Mouse (Mus musculus): Measurements from ENCODE around the gene Adamts10.

Gene Adamts10

DNA sequence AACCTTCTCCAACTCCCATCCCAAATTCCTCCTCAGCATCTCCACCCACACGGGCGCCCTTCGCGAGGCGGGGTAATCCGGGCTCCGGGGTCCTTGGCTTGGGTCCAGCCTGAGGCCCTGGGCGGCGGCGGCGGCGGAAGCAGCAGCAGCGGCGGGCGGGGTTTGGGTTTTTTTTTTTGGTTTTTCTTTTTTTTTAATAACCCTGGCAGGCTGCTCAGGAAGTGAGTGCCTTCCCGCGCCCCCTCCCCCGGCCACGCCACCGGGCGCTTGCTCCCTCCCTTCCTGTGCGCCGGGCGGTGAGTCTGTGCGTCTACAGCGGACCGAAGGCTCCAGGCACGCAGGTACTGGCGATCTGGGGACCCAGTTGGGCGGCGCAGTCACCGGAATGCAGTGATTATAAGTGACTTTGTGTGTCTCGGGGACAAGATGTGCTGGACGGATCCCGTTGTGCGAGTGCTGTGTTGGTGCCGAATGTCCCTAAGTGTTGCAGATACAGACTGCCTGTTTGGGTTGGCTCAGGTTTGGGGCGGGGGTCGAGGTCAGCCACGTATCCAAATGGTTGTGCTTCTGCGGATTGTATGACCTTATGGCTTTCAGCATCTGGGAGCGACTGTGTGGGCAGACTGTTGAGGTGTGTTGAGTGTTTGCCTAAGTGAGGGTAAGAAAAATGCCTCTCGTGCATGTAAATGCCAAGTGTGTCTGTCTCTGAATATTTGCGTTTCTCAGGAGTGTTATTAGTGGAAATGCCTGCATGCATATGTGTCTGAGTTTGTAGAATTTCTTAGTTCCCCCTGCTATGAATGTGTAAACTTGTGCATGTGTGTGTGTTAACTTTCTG, at the start of gene Adamts10:
Adamts10 (plus strand) TSS at position 287 of the 838 bp plus-strand sequence.
- DNase-seq (ENCODE audit: low read depth, low spot score) = peak; percentile 43

DNA sequence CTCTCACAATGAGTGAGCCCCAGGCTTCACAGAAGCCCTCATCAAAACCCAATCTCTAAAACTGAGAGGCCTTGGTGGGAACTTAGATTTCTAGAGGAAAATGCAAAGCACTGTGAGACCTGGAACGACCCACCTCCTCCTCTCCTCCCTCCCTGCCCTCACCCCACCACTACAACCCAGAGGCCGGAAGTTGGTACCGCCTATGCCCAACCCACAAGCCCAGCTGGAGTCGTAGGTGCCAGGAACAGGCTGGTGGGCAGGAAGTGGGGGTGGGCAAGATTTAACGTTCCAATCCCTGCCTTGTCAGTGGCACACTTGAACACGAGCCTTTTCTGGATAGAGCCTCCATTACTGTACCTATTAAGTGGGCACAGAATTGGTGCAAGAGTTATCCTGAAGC, 40.0 kb upstream of the Adamts10 start:
- no peak for DNase-seq (ENCODE audit: low read depth, low spot score)

DNA sequence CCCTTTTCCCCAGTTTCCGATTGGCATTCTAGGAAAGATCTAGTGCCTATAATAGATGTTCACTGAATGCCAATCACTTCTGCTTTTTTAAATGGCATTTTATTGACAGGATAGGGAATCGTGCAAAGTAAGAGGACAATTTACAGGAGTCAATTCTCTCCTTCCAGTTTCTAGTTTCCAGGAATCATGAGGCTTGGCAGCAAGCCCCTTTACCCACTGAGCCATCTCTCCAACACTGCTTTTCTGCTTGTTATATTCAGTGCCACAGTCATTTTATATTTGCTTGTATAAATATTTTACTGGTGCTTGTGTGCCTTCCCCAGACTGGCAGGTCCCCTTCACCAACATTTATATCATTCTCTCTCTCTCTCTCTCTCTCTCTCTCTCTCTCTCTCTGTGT, 36.8 kb upstream of the Adamts10 start:
- no peak for DNase-seq (ENCODE audit: low read depth, low spot score)

DNA sequence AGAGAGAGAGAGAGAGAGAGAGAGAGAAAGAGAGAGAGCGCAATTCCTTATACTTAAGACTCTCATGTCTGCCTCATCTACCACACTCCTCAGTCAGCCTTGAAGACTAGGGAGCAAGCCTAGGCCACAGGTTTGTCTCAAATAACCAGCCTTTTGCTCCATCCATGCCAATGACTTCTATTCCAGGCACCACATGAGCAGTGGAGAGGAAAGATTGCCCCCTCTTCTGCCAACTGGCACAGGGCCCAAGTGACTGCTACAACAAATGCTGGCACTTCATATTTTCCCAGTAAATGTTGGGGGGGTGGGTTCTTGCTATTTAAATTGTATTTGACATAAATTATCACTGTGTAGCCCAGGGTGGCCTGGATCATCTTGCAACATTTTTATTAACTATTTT, 36.4 kb upstream of the Adamts10 start:
- DNase-seq (ENCODE audit: low read depth, low spot score) = no peak

DNA sequence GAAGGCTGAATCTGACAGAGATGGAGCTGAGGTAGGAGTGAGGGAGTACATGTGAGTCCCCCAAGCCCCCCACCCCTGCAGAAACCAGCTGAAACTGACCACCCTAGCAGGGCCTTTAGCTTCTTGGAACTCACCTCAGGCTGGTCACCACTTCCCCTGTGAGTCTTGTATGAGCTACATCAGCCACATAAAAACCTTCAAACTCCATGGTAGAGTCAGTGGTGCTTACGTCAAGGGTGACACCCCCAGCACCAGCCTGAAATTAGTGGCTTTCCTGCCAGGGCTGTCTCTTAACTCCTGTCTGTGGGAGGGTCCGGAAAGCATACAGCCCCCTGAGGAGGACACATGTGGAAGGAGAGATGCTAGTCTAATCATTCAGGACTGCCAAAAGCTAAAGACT, 32.6 kb upstream of the Adamts10 start:
- no peak for DNase-seq (ENCODE audit: low read depth, low spot score)

DNA sequence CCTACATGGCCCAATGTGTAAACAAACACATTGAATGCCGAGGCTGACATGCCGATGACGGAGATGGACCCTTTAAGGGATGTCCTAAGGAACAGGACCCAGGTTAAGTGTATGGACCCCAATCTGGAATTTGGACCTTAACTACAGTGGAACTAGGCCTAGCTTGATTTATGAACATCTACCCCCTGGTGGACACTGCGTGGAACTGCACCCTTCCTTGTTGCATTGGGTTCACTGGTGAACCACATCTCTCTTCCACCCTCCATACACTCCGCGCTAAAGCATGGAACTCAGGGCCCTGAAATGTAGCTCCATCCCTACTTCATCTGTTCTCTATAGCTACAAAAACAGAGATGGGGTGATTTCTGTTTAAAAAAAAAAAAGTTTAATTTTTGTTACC, 30.9 kb upstream of the Adamts10 start:
- DNase-seq (ENCODE audit: low read depth, low spot score) = no peak

DNA sequence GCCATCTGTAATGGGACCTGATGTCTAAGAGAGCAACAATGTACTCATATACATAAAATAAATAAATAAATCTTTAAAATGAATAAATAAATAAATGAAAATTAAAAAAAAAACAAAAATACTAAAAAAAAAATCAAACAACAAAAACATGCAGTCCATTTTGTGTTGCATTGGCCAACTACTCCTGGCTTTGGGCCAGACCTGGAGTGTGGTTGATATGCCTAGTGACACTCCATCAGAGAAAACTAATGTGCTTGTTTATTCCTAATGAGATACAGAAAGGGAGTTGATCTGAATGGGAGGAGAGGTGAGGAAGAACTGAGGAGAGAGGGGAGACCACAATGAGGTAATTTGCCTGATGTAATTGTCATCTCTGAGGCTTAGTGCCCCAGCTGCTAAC, 29.4 kb upstream of the Adamts10 start:
- no peak for DNase-seq (ENCODE audit: low read depth, low spot score)

DNA sequence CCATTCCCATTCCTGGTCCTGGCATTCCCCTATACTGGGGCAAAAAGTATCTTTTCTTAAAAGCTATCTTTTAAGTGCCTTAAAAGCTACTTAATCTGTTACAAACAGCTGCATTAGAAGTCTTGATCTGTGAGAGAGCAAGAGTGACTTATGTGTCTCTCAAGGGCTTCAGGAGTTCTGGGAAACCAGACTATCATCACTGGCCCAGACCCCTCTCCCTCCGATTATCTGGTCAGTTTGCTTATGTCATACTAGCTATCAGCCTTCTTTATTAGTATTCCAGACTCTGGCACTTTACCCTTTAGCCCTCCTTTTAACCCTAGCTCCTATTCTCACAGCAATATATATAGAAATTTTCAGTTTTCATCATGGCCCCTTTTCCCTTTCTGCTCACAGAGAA, 25.1 kb upstream of the Adamts10 start:
- no peak for DNase-seq (ENCODE audit: low read depth, low spot score)

DNA sequence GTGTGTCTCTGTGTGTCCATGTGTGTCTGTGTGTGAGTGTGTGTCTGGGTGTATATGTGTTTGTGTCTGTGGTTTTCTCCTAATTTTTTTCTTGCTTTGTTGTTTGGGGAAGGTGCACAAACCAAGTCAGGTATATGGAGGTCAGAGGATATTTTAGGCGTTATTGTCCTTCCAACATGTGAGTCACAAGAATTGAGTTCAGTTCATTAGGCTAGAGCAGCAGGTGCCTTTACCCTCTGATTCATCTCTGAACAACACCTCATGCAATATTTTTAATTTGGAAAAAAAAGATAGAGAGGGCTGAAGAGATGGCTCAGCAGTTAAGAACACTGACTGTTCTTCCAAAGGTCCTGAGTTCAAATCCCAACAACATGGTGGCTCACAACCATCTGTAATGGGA, 15.6 kb upstream of the Adamts10 start:
- no peak for DNase-seq (ENCODE audit: low read depth, low spot score)

DNA sequence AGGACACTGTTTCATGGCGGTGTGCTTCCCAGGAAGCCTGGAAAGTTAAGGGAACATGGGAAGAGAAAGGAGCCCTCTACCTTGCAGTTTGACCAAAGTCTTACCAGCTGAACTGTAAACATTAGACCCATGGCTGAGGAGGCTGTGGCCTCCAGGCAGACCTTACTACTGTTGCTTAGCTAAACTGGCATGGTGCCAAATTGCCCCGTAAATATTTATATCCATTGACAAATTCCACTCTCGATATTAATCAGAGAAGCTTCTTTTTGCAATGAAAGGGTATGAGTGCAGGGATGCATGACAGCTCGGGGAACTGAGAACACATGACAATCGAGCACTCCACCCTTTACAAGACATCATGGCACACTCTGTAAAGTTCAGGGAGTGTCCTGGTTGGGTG, 13.8 kb upstream of the Adamts10 start:
- no peak for DNase-seq (ENCODE audit: low read depth, low spot score)

DNA sequence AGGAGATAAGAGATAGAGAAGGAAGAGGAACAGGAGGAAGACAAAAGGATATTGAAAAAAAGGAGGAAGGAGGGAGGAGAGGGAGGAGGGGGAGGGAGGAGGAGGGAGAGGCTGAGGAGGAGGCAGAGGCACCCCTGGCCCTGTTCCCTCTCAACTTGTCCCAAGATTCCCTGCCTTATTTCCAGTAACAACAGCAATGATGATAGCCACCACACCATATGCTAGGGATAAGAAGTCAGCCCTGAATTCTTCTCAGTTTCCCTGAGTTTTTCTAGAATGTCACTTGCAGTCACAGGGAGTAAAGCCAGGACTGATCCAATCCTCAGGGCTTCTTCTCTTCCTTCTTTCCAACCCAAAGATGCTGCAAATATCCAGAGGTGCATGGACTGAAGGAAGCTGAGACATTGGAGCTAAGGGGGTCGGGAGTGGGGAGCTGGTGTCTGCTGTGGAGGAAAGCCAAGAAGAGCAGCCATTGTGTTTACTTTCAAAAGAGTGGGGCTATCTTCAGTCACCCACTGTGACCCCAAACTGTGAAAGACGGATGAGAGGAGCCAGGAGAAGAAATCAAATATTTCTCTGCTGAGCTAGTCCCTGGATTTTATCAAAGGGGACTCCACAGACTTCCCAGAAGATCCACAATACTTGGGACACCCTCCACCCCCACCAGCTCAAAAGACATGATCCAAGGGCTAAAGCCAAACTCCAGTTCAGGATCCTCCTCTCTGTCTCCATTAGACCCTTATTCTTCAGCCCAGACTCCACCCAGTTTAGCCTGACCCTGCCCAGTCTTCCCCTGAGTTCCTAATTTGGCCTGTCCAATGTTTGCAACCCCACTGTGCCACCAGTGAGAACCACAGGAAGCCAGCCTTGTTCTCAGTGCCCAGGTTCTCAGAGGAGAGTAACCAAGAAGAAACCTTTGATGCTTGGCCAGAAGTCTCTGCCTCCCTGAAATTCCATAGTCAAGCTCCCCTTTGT, 11.3 kb upstream of the Adamts10 start:
- no peak for DNase-seq (ENCODE audit: low read depth, low spot score)

DNA sequence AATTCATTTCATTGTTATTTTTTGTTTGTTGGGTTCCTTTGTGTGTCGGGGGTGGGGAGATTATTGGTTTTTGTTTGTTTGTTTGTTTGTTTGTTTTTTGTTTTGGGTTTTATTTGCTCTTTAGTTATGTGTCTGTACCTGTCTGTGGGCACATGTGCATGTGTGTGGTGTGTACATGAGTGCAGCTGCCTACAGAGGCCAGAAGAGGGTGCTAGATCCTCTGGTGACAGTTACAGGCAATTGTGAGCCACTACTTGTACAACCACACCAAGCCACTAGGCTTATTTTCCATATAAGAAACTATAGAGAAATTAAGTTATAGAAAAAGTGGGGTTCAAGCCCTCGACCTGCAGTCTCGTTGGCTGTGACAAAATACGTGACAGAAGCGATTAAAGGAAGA, 10.1 kb upstream of the Adamts10 start:
- DNase-seq (ENCODE audit: low read depth, low spot score) = no peak

DNA sequence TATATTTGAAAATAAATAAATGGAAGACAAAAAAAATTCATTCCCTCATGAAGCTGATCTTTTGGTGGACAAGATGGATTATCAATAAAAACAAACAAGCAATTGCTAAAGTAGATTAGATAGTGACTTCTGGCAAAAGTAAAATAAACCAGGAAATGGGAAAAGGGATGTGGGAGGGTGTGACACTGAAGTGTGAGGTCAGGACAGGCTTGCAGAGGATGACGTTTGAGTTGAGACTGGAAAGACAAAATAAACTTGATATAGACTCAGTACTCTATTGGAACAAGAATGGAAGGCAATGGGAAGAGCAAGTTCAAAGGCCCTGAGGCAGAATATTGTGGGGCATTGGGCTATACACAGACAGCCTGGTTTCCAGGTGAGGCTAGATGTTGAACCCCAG, 3.6 kb upstream of the Adamts10 start:
- DNase-seq (ENCODE audit: low read depth, low spot score) = no peak

DNA sequence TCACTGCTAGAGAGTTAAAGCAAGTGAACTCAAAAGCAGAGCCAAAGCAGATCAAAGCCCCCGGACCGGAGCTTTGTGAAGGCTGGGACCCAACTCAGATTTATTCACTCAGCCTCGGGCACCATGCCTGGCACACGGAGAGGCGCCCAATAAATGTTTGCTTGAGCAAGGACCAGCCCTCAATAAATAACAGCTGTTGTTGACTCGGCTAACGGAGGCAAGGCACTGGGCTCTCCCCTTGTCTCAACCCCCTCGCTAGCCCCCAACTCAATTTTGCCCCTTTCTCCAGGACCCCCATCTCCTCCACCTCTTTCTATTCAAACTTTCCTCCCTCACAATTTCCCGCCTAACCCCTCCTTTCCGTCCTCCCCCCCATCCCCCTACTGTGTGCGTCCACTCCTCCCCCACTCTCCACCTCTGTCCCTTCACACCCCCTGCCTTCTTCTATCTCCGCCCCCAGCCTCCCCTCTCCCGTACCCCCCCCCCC, 530 bp upstream of the Adamts10 start:
- DNase-seq (ENCODE audit: low read depth, low spot score) = no peak

DNA sequence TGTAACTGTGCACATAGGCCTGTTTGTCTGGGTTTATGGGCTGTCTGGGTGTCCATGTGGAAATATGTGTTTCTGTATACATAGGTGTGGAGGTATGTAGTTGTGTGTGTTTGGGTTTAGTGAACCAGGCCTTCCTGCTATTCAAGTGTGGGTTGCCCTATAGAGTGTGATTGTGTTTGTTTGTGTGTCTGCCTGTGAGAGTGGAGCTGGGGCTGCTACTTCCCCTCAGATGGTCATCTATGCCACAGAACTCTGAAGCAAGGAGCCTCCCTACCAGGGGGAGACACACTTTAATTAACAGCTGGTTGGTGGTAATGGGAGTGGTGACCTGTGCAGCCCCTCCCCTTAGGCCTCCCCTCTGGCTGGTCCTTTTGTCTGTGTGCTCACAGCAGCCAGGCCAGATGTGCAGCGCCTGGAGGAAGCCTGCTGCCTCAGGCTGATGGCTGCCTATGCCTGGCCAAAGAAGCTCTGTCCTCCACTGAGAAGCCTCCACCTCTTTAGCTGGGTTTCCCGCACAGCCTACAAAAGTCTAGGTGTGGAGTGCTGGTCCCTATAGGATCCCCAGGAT, 886 bp downstream of the Adamts10 start:
- DNase-seq (ENCODE audit: low read depth, low spot score) = no peak

DNA sequence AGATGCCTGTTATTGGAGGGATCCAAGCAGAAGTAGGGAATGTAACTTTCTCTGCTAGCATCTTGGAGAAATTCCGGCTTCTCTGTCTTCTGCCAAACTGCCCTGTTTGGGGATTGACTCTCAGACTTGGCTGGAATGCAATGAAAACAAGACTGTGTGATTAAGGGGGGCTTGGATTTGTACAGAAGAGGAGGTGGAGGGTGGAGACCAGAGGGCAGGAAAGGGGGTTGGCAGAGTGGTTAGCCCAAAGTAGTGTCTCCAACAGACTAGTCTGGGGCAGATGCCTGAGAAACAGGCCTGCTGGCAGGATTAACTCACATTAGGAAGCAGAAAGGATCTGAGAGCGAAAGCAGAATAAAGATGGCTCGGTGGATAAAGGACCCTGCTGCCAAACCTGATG, 2.5 kb downstream of the Adamts10 start:
- DNase-seq (ENCODE audit: low read depth, low spot score) = no peak

DNA sequence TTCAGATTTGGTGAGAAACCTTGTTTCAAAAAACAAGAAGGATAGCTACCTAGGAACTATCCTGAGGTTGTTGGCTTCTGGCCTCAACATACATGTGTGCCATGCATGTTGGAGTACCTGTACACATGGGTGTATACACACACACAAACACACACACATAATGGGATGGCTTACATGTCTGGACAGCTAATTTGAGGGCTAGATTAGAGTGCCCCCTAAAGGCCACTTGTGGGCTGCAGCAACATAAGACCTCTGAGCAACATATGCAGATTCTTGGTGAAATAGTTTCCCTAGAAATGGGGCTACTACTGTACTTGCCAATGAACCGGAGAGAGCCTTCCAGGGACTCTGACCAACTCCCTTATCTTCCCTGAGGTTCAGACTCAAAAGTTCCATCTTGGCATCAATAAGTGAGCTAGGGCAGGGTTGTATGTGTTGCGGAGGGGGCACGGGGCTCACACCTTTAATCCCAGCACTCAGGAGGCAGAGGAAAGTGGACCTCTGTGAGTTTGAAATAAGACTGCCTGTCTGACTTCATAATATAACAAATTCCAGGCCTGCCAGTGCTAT, 15.2 kb downstream of the Adamts10 start:
- no peak for DNase-seq (ENCODE audit: low read depth, low spot score)

DNA sequence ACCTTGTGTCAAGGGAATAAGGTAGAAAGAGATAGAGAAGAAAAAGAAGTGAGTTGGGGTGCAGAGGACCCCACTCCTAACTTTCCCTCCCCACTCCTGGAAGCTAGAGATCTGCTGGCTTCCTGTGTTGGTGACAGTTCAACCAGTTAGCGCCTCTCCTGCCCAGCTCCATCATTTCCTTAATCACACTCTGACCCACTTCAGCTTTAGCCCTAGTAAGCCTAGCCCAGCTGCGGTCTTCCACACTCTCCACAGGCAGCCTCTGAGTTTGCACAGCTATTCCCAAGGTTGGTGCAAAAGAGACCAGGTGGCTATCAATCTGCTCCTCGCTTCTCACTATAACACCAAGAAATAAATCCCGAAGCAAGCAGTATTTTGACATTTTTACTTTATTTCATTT, 15.9 kb downstream of the Adamts10 start:
- DNase-seq (ENCODE audit: low read depth, low spot score) = no peak

DNA sequence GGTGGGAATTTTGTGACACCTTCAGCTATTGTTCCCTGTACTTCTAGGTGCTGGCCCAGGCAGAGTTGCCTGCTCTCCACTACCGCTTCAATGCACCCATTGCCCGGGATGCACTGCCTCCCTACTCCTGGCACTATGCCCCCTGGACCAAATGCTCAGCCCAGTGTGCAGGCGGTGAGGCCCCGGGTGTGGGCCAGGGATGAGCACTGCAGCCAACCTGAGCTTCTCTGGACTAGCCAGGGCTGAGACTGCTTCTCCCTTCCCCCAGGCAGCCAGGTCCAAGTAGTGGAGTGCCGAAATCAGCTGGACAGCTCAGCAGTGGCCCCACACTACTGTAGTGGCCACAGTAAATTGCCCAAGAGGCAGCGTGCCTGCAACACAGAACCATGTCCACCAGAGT, 25.2 kb downstream of the Adamts10 start:
- DNase-seq (ENCODE audit: low read depth, low spot score) = no peak

DNA sequence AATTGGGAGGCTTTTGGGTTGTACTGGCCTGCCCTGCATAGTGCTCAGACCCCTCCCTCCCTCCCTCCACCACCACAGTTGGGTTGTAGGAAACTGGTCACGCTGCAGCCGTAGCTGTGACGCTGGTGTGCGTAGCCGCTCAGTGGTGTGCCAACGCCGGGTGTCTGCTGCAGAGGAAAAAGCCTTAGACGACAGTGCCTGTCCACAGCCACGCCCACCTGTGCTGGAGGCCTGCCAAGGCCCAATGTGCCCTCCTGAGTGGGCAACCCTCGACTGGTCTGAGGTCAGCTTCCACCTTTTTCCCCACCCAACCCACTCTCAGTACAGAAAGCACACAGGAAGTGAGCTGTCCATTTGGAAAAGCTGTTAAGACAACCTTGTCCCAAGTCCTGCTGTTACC, 26.4 kb downstream of the Adamts10 start:
- no peak for DNase-seq (ENCODE audit: low read depth, low spot score)

DNA sequence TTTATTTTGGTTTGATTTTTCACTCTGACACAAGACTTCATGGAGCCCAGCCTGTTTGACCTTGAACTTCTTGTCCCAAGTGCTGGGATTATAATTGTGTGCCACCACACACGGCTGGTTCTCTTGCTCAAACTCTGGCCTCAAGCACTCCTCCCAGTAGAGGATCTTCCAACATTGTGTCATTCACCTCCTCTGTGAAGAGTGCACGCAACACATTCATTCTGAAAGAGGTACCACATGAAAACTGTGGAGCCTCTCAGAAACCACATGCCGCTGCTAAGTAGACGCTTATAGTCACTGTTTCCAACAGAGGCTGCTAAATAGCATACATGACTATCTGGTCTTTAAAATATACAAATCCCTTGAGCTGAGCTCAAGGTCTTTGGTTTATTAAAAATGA, 28.1 kb downstream of the Adamts10 start:
- DNase-seq (ENCODE audit: low read depth, low spot score) = no peak

DNA sequence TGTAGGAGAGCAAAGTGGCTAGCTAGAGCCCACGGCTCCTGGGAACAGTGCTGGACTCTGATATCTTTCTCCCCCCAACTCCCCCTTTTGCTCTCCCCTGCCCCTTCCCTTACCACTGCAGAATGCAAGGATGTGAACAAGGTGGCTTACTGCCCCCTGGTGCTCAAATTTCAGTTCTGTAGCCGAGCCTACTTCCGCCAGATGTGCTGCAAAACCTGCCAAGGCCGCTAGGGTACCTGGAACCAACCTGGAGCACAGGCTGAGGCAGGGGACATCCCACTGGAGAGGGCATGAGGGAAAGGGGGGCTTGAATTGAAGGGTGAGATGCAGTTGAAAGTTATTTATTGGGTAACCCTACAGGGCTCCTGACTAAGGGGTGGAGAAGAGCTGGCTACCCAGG, 29.0 kb downstream of the Adamts10 start:
- DNase-seq (ENCODE audit: low read depth, low spot score) = no peak

Data from brain, embryonic 18.5 days (tissue).